Mouse (Mus musculus) liver, embryonic 11.5 days (tissue): ENCODE measurements at regions not wholly inside any gene's neighbourhood (a gene's known extent, or its start where the extent isn't known, plus 50 kb on each side); places are given as distances from the start of the nearest gene placed in this dataset.
"Not testable (repeated sequence)": the region's sequence is repeated elsewhere in the genome, so short reads cannot be mapped to it uniquely, and the experiment has no call there.

ENCODE experiments used
- ATAC-seq: fragments of 200-750 bp; cut with Nextera tagmentation; replicated peaks from 2 replicates; pipeline ENCODE4 v1.8.0; 2017; ENCODE audit warnings: moderate number of reproducible peaks, mild to moderate bottlenecking, moderate TSS enrichment, moderate library complexity; ENCODE audit not compliant: low FRiP score
- DNase-seq: peaks from one replicate; pipeline ENCODE4 v3.0.0-alpha.2; 2017; ENCODE audit warnings: low spot score
- H3K27ac ChIP-seq: fragments of 300-500 bp; sonication (generic); 2 replicates; pipeline ENCODE4 v1.5.1; 2014; ENCODE audit warnings: mild to moderate bottlenecking, low read depth, low read length, control low read depth
- H3K27me3 ChIP-seq: fragments of 300-500 bp; sonication (generic); replicated peaks from 2 replicates; pipeline ENCODE4 v1.6.1; 2014; ENCODE audit warnings: low read length, mixed read lengths; ENCODE audit not compliant: control insufficient read depth, insufficient read depth
- H3K36me3 ChIP-seq: fragments of 300-500 bp; sonication (generic); 2 replicates; pipeline ENCODE4 v1.6.1; 2014; ENCODE audit warnings: mild to moderate bottlenecking, low read length, moderate library complexity, mixed read lengths; ENCODE audit not compliant: control insufficient read depth, insufficient read depth
- H3K4me1 ChIP-seq: fragments of 300-500 bp; sonication (generic); replicated peaks from 2 replicates; pipeline ENCODE4 v1.6.1; 2014; ENCODE audit warnings: low read length, mixed read lengths; ENCODE audit not compliant: control insufficient read depth, insufficient read depth
- H3K4me2 ChIP-seq: fragments of 300-500 bp; sonication (generic); 2 replicates; pipeline ENCODE4 v1.6.1; 2014; ENCODE audit warnings: mild to moderate bottlenecking, control low read depth, moderate library complexity
- H3K4me3 ChIP-seq: fragments of 300-500 bp; sonication (generic); 2 replicates; pipeline ENCODE4 v1.5.1; 2014; ENCODE audit warnings: low read depth, low read length, control low read depth
- H3K9ac ChIP-seq: fragments of 300-500 bp; sonication (generic); 2 replicates; pipeline ENCODE4 v1.6.1; 2014; ENCODE audit warnings: low read depth, low read length, control low read depth
- H3K9me3 ChIP-seq: fragments of 300-500 bp; sonication (generic); 2 replicates; pipeline ENCODE4 v1.6.1; 2016; ENCODE audit warnings: low read length, inconsistent platforms, mixed read lengths; ENCODE audit not compliant: control insufficient read depth
- WGBS: fragments of 180-500 bp; shearing (Covaris S2); extraction: QIAGEN DNeasy Blood & Tissue Kit; methylation state at CpG from one replicate; pipeline ENCODE4 v1.1.7; 2014; 5-methylcytosine and 5-hydroxymethylcytosine counted together

- not testable (repeated sequence) for H3K4me3 ChIP-seq, H3K4me1 ChIP-seq, H3K4me2 ChIP-seq, ATAC-seq, DNase-seq, H3K27me3 ChIP-seq, H3K9me3 ChIP-seq, H3K27ac ChIP-seq, H3K9ac ChIP-seq, H3K36me3 ChIP-seq
- 84% methylated on average over 16 of the region's 16 CpGs for WGBS
These were observed 55.0 kb upstream of the Zfp990 start for GRCm38 (mm10) chr4:145455573-145455972.

- no peaks in the 10 kb centered on the region for H3K27me3 ChIP-seq
These were observed 62.0 kb upstream of the Zfp990 start for GRCm38 (mm10) chr4:145448586-145448985.

GRCm38 (mm10) chr4:145436718-145437117 lies 73.8 kb upstream of the Zfp990 start:
- not testable (repeated sequence) for H3K4me2 ChIP-seq, H3K27me3 ChIP-seq, H3K36me3 ChIP-seq, H3K9ac ChIP-seq, H3K4me3 ChIP-seq, H3K27ac ChIP-seq, H3K4me1 ChIP-seq, ATAC-seq, DNase-seq, H3K9me3 ChIP-seq
- 81% methylated on average over 1 of the region's 1 CpGs for WGBS

More at GRCm38 (mm10) chr4:145448586-145448985, 62.0 kb upstream of the Zfp990 start:
- H3K4me3 ChIP-seq: no peak overlapping the region
- H3K9ac ChIP-seq: no peak overlapping the region
- H3K4me1 ChIP-seq: no peaks in the 10 kb centered on the region
- H3K36me3 ChIP-seq: no peaks in the 10 kb centered on the region
- no peak overlapping the region for H3K27ac ChIP-seq
- WGBS: 73% methylated on average over 2 of the region's 2 CpGs
- ATAC-seq (peak; percentile 39; the same call in 1 of the 2 replicates), DNase-seq (no peak)
- peaks cover 7% of the 10 kb centered on the region for H3K9me3 ChIP-seq
- H3K4me2 ChIP-seq: no peak overlapping the region

- Histone ChIP-seq H3K9me3 (peaks cover 3% of the 10 kb centered on the region; the same call in 1 of the 2 replicates), H3K4me2 (no peak overlapping the region), H3K27ac (no peak overlapping the region), H3K4me3 (no peak overlapping the region), H3K4me1 (no peaks in the 10 kb centered on the region), H3K9ac (no peak overlapping the region), H3K27me3 (no peaks in the 10 kb centered on the region), H3K36me3 (no peaks in the 10 kb centered on the region)
- whole genome bisulfite sequencing: 83% methylated on average over 1 of the region's 1 CpGs
- ATAC-seq (no peak), DNase-seq (no peak)
These were observed 76.0 kb upstream of the Zfp990 start for GRCm38 (mm10) chr4:145434519-145434918.

- H3K9ac ChIP-seq: no peak overlapping the region
- no peak overlapping the region for H3K27ac ChIP-seq
- WGBS: 66% methylated on average over 6 of the region's 6 CpGs
- H3K9me3 ChIP-seq: peaks cover 2% of the 10 kb centered on the region; the same call in 1 of the 2 replicates
- no peaks in the 10 kb centered on the region for H3K36me3 ChIP-seq
- no peaks in the 10 kb centered on the region for H3K27me3 ChIP-seq
- no peak overlapping the region for H3K4me3 ChIP-seq
- DNase-seq (no peak), ATAC-seq (no peak)
- H3K4me1 ChIP-seq: no peaks in the 10 kb centered on the region
- H3K4me2 ChIP-seq: no peak overlapping the region
These were observed 76.5 kb upstream of the Zfp990 start for GRCm38 (mm10) chr4:145434071-145434470.

GRCm38 (mm10) chr4:145433235-145433634 lies 77.3 kb upstream of the Zfp990 start:
- ATAC-seq, DNase-seq, H3K9me3 ChIP-seq, H3K4me1 ChIP-seq, H3K4me2 ChIP-seq, H3K4me3 ChIP-seq, H3K27ac ChIP-seq, H3K36me3 ChIP-seq, H3K27me3 ChIP-seq, H3K9ac ChIP-seq: not testable (repeated sequence)
- 48% methylated on average over 1 of the region's 1 CpGs for WGBS

GRCm38 (mm10) chr4:145431910-145432765 lies 78.4 kb upstream of the Zfp990 start:
- no peak overlapping the region for H3K4me3 ChIP-seq
- ATAC-seq (no peak), DNase-seq (no peak)
- peaks cover 2% of the 10 kb centered on the region; the same call in 1 of the 2 replicates for H3K9me3 ChIP-seq
- H3K36me3 ChIP-seq: no peaks in the 10 kb centered on the region
- no peaks in the 10 kb centered on the region for H3K27me3 ChIP-seq
- H3K4me1 ChIP-seq: no peaks in the 10 kb centered on the region
- no peak overlapping the region for H3K27ac ChIP-seq
- 64% methylated on average over 8 of the region's 8 CpGs for WGBS
- H3K4me2 ChIP-seq: no peak overlapping the region
- H3K9ac ChIP-seq: no peak overlapping the region

- H3K27me3 ChIP-seq, ATAC-seq, H3K9me3 ChIP-seq, H3K4me1 ChIP-seq, H3K36me3 ChIP-seq, H3K4me3 ChIP-seq, H3K4me2 ChIP-seq, DNase-seq, H3K27ac ChIP-seq, H3K9ac ChIP-seq: not testable (repeated sequence)
- 77% methylated on average over 4 of the region's 4 CpGs for WGBS
These were observed 92.7 kb upstream of the Zfp990 start for GRCm38 (mm10) chr4:145417837-145418236.

GRCm38 (mm10) chr4:145411141-145411540 lies 96.2 kb upstream of the Tnfrsf8 start:
- no peak overlapping the region for H3K4me2 ChIP-seq
- ATAC-seq: no peak
- no peaks in the 10 kb centered on the region for H3K27me3 ChIP-seq
- no peak for DNase-seq
- H3K36me3 ChIP-seq: no peaks in the 10 kb centered on the region
- H3K9ac ChIP-seq: no peak overlapping the region
- no peaks in the 10 kb centered on the region for H3K9me3 ChIP-seq
- H3K27ac ChIP-seq: no peak overlapping the region
- no peak overlapping the region for H3K4me3 ChIP-seq
- 55% methylated on average over 1 of the region's 1 CpGs for WGBS
- H3K4me1 ChIP-seq: no peaks in the 10 kb centered on the region
